Mouse (Mus musculus) limb, embryonic 12.5 days (tissue): Measurements from ENCODE around the gene Tapbpl. TPM values are rescaled to one million over a fixed set of nuclear protein-coding genes. Genes with fewer than 3 reads are reported as not detected.

Experiments
- ATAC-seq: fragments of 200-750 bp; cut with Nextera tagmentation; 2 replicates; pipeline ENCODE4 v1.8.0; 2017; ENCODE audit warnings: low read depth, moderate TSS enrichment; ENCODE audit not compliant: insufficient number of reproducible peaks, insufficient read depth, low FRiP score, low TSS enrichment
- H3K27ac ChIP-seq: fragments of 300-500 bp; sonication (generic); 2 replicates; pipeline ENCODE4 v1.5.1; 2016; ENCODE audit warnings: mild to moderate bottlenecking, moderate library complexity
- H3K27me3 ChIP-seq: fragments of 300-500 bp; sonication (generic); 2 replicates; pipeline ENCODE4 v1.6.1; 2016; ENCODE audit warnings: mild to moderate bottlenecking, moderate library complexity
- H3K36me3 ChIP-seq: fragments of 300-500 bp; sonication (generic); 2 replicates; pipeline ENCODE4 v1.6.1; 2016; ENCODE audit warnings: mild to moderate bottlenecking, moderate library complexity
- H3K4me1 ChIP-seq: fragments of 300-500 bp; sonication (generic); replicated peaks from 2 replicates; pipeline ENCODE4 v1.6.1; 2016
- H3K4me2 ChIP-seq: fragments of 300-500 bp; sonication (generic); 2 replicates; pipeline ENCODE4 v1.6.1; 2016; ENCODE audit warnings: mild to moderate bottlenecking, moderate library complexity
- H3K4me3 ChIP-seq: fragments of 300-500 bp; sonication (generic); replicated peaks from 2 replicates; pipeline ENCODE4 v1.5.1; 2016; ENCODE audit warnings: mild to moderate bottlenecking
- H3K9ac ChIP-seq: fragments of 300-500 bp; sonication (generic); replicated peaks from 2 replicates; pipeline ENCODE4 v1.6.1; 2016; ENCODE audit warnings: mild to moderate bottlenecking, moderate library complexity
- H3K9me3 ChIP-seq: fragments of 300-500 bp; sonication (generic); 2 replicates; pipeline ENCODE4 v1.6.1; 2016; ENCODE audit warnings: mild to moderate bottlenecking, moderate library complexity
- WGBS: fragments of 180-500 bp; shearing (Covaris S2); methylation state at CpG from one replicate; pipeline ENCODE4 v1.1.7; 2016; 5-methylcytosine and 5-hydroxymethylcytosine counted together
- polyA plus RNA-seq: library from polyadenylated mRNA; unstranded; fragments of >200 nt; fragmentation: Nextera tagmentation; extraction: Ambion mirVana; gene quantifications from 2 replicates; pipeline ENCODE4 v1.2.1, GENCODE M21; 2016

Tapbpl gene
- polyA plus RNA-seq, 1 experiment from 2014 or later, result 2.0 TPM

- no peaks in the 10 kb centered on the region for H3K9me3 ChIP-seq
- no peak for ATAC-seq
- H3K4me2 ChIP-seq, result no peak overlapping the region
- H3K4me3 ChIP-seq, result no peak overlapping the region
- 72% methylated on average over 3 of the region's 3 CpGs for WGBS
- no peaks in the 10 kb centered on the region for H3K27me3 ChIP-seq
- peaks cover 5% of the 10 kb centered on the region for H3K4me1 ChIP-seq
- H3K9ac ChIP-seq, result no peak overlapping the region
- H3K36me3 ChIP-seq, result peaks cover 26% of the 10 kb centered on the region
- H3K27ac ChIP-seq, result no peak overlapping the region
Observed at GRCm38 (mm10) chr6:125196301-125196700, 35.4 kb downstream of the Tapbpl start.

- H3K27me3 ChIP-seq, result no peaks in the 10 kb centered on the region
- H3K9ac ChIP-seq, result no peak overlapping the region
- H3K4me2 ChIP-seq, result no peak overlapping the region
- H3K4me1 ChIP-seq, result peaks cover 5% of the 10 kb centered on the region
- no peak overlapping the region for H3K27ac ChIP-seq
- no peak for ATAC-seq
- H3K4me3 ChIP-seq, result no peak overlapping the region
- no peaks in the 10 kb centered on the region for H3K9me3 ChIP-seq
- 59% methylated on average over 1 of the region's 1 CpGs for WGBS
- peaks cover 26% of the 10 kb centered on the region for H3K36me3 ChIP-seq
Observed at GRCm38 (mm10) chr6:125195541-125196075, 36.1 kb downstream of the Tapbpl start.

- Histone ChIP-seq H3K27ac (no peak overlapping the region), H3K4me3 (peak overlapping the region; percentile 3; the same call in 1 of the 2 replicates), H3K9me3 (no peaks in the 10 kb centered on the region), H3K4me1 (peaks cover 5% of the 10 kb centered on the region), H3K36me3 (peaks cover 39% of the 10 kb centered on the region), H3K27me3 (no peaks in the 10 kb centered on the region), H3K4me2 (peak overlapping the region; percentile 79), H3K9ac (no peak overlapping the region)
- WGBS, result 71% methylated on average over 7 of the region's 7 CpGs
- no peak for ATAC-seq
Observed at GRCm38 (mm10) chr6:125193390-125193789, 38.3 kb downstream of the Tapbpl start.

- Histone ChIP-seq H3K36me3 (peaks cover 44% of the 10 kb centered on the region), H3K27ac (peak overlapping the region; percentile 99), H3K4me3 (peak overlapping the region; percentile 70), H3K4me2 (peak overlapping the region; percentile 79), H3K9ac (peak overlapping the region; percentile 79), H3K4me1 (peaks cover 5% of the 10 kb centered on the region), H3K9me3 (no peaks in the 10 kb centered on the region), H3K27me3 (no peaks in the 10 kb centered on the region)
- no peak for ATAC-seq
- WGBS, result 43% methylated on average over 5 of the region's 5 CpGs
Observed at GRCm38 (mm10) chr6:125192841-125193240, 38.8 kb downstream of the Tapbpl start.

- peak overlapping the region; percentile 79 for H3K9ac ChIP-seq
- WGBS, result under 1% methylated on average over 34 of the region's 34 CpGs
- H3K4me1 ChIP-seq, result peaks cover 5% of the 10 kb centered on the region
- H3K27ac ChIP-seq, result peak overlapping the region; percentile 99
- peaks cover 51% of the 10 kb centered on the region for H3K36me3 ChIP-seq
- ATAC-seq, result peak; percentile 94
- peak overlapping the region; percentile 70 for H3K4me3 ChIP-seq
- H3K27me3 ChIP-seq, result no peaks in the 10 kb centered on the region
- no peaks in the 10 kb centered on the region for H3K9me3 ChIP-seq
- peak overlapping the region; percentile 79 for H3K4me2 ChIP-seq
Observed at GRCm38 (mm10) chr6:125192016-125192714, 39.5 kb downstream of the Tapbpl start.

- Histone ChIP-seq H3K4me3 (peak within 1 kb of the TSS; percentile 70), H3K27me3 (no peaks in the 10 kb centered on the region), H3K4me2 (peak within 1 kb of the TSS; percentile 79), H3K36me3 (peaks cover 58% of the 10 kb centered on the region), H3K9me3 (no peaks in the 10 kb centered on the region), H3K4me1 (peaks cover 5% of the 10 kb centered on the region), H3K27ac (peak within 1 kb of the TSS; percentile 99), H3K9ac (peak within 1 kb of the TSS; percentile 79)
- under 1% methylated on average over 54 of the region's 54 CpGs for WGBS
- ATAC-seq, result peak; percentile 96
Observed at GRCm38 (mm10) chr6:125191332-125192015, 40.2 kb downstream of the Tapbpl start, which contains the start of the genes Ncapd2 and Mrpl51. TSS of gene Ncapd2 (minus strand) at chr6:125191701. TSS of gene Mrpl51 (plus strand) at chr6:125191801.

- no peaks in the 10 kb centered on the region for H3K9me3 ChIP-seq
- ATAC-seq, result no peak
- peak overlapping the region; percentile 99; the same call in 1 of the 2 replicates for H3K27ac ChIP-seq
- peak overlapping the region; percentile 70 for H3K4me3 ChIP-seq
- H3K9ac ChIP-seq, result peak overlapping the region; percentile 72
- peak overlapping the region; percentile 79 for H3K4me2 ChIP-seq
- peaks cover 5% of the 10 kb centered on the region for H3K4me1 ChIP-seq
- no peaks in the 10 kb centered on the region for H3K27me3 ChIP-seq
- peaks cover 63% of the 10 kb centered on the region for H3K36me3 ChIP-seq
Observed at GRCm38 (mm10) chr6:125190816-125191215, 40.8 kb downstream of the Tapbpl start.

GRCm38 (mm10) chr6:125186203-125186602 is 45.5 kb downstream of the Tapbpl start:
- Histone ChIP-seq H3K36me3 (peaks cover 84% of the 10 kb centered on the region), H3K27me3 (no peaks in the 10 kb centered on the region), H3K9me3 (no peaks in the 10 kb centered on the region), H3K4me2 (no peak overlapping the region), H3K27ac (no peak overlapping the region), H3K4me3 (no peak overlapping the region), H3K9ac (no peak overlapping the region), H3K4me1 (no peaks in the 10 kb centered on the region)
- WGBS, result 94% methylated on average over 10 of the region's 10 CpGs
- no peak for ATAC-seq

- H3K27me3 ChIP-seq, result no peaks in the 10 kb centered on the region
- H3K27ac ChIP-seq, result no peak overlapping the region
- WGBS, result 93% methylated on average over 5 of the region's 5 CpGs
- no peaks in the 10 kb centered on the region for H3K4me1 ChIP-seq
- no peak overlapping the region for H3K4me3 ChIP-seq
- peaks cover 99% of the 10 kb centered on the region for H3K36me3 ChIP-seq
- H3K9me3 ChIP-seq, result no peaks in the 10 kb centered on the region
- H3K4me2 ChIP-seq, result no peak overlapping the region
- H3K9ac ChIP-seq, result no peak overlapping the region
- no peak for ATAC-seq
Observed at GRCm38 (mm10) chr6:125182133-125182532, 49.5 kb downstream of the Tapbpl start.

GRCm38 (mm10) chr6:125179601-125180000 is 52.1 kb downstream of the Tapbpl start:
- 89% methylated on average over 7 of the region's 7 CpGs for WGBS
- Histone ChIP-seq H3K36me3 (peaks cover 99% of the 10 kb centered on the region), H3K4me2 (no peak overlapping the region), H3K9me3 (no peaks in the 10 kb centered on the region), H3K27ac (no peak overlapping the region), H3K9ac (no peak overlapping the region), H3K4me1 (no peaks in the 10 kb centered on the region), H3K4me3 (no peak overlapping the region), H3K27me3 (no peaks in the 10 kb centered on the region)
- ATAC-seq, result no peak

- no peak overlapping the region for H3K9ac ChIP-seq
- 92% methylated on average over 5 of the region's 5 CpGs for WGBS
- no peaks in the 10 kb centered on the region for H3K4me1 ChIP-seq
- no peaks in the 10 kb centered on the region for H3K9me3 ChIP-seq
- no peaks in the 10 kb centered on the region for H3K27me3 ChIP-seq
- peaks cover 100% of the 10 kb centered on the region for H3K36me3 ChIP-seq
- H3K4me3 ChIP-seq, result no peak overlapping the region
- no peak overlapping the region for H3K27ac ChIP-seq
- no peak overlapping the region for H3K4me2 ChIP-seq
- no peak for ATAC-seq
Observed at GRCm38 (mm10) chr6:125175469-125175868, 56.2 kb downstream of the Tapbpl start.
